Mouse (Mus musculus): ENCODE measurements around the gene Agap1. TPM values are rescaled to one million over a fixed set of nuclear protein-coding genes. Genes with fewer than 3 reads are reported as not detected.

The Agap1 gene
- total RNA-seq, 2 experiments from 2014 or later: 59.4 to 59.7 TPM

- DNase-seq: peak in 1 of 2 experiments; percentile 11
Measured at GRCm38 (mm10) chr1:89902236-89902635, 447.6 kb downstream of the Agap1 start.

GRCm38 (mm10) chr1:89902641-89903040, 448.0 kb downstream of the Agap1 start:
- DNase-seq: no peak

- DNase-seq: no peak
Measured at GRCm38 (mm10) chr1:89909796-89910195, 455.2 kb downstream of the Agap1 start.

GRCm38 (mm10) chr1:89912392-89912791, 457.8 kb downstream of the Agap1 start:
- no peak for DNase-seq

- no peak for DNase-seq
Measured at GRCm38 (mm10) chr1:89913611-89914010, 459.0 kb downstream of the Agap1 start.

- DNase-seq: no peak
Measured at GRCm38 (mm10) chr1:89918111-89918510, 463.5 kb downstream of the Agap1 start.

GRCm38 (mm10) chr1:89919206-89919605, 464.6 kb downstream of the Agap1 start:
- DNase-seq: no peak

GRCm38 (mm10) chr1:89921806-89922205, 467.2 kb downstream of the Agap1 start:
- no peak for DNase-seq

- DNase-seq: no peak
Measured at GRCm38 (mm10) chr1:89922282-89922681, 467.7 kb downstream of the Agap1 start.

GRCm38 (mm10) chr1:89922883-89923641, 468.5 kb downstream of the Agap1 start:
- no peak for DNase-seq

- DNase-seq: no peak
Measured at GRCm38 (mm10) chr1:89923642-89924020, 469.0 kb downstream of the Agap1 start.

GRCm38 (mm10) chr1:89925501-89926190, 471.0 kb downstream of the Agap1 start:
- no peak for DNase-seq

GRCm38 (mm10) chr1:89926583-89927060, 472.0 kb downstream of the Agap1 start:
- no peak for DNase-seq

GRCm38 (mm10) chr1:89927061-89927661, 472.6 kb downstream of the Agap1 start:
- no peak for DNase-seq

GRCm38 (mm10) chr1:89928676-89929075, 474.1 kb downstream of the Agap1 start:
- DNase-seq: no peak

GRCm38 (mm10) chr1:89929181-89929580, 474.6 kb downstream of the Agap1 start:
- no peak for DNase-seq

- peak in 1 of 2 experiments; percentile 28 for DNase-seq
Measured at GRCm38 (mm10) chr1:89929721-89930505, 475.3 kb downstream of the Agap1 start.

- no peak for DNase-seq
Measured at GRCm38 (mm10) chr1:89930551-89930950, 475.9 kb downstream of the Agap1 start.

GRCm38 (mm10) chr1:89931120-89931519, 476.5 kb downstream of the Agap1 start, which contains the start of gene Gbx2:
Gene Gbx2, minus strand, starts transcription at chr1:89931179.
- DNase-seq: peak in 1 of 2 experiments; percentile 34

GRCm38 (mm10) chr1:89932021-89932423, 477.4 kb downstream of the Agap1 start:
- DNase-seq: peak in 1 of 2 experiments; percentile 23

GRCm38 (mm10) chr1:89932616-89933015, 478.0 kb downstream of the Agap1 start:
- DNase-seq: no peak

GRCm38 (mm10) chr1:89933028-89933427, 478.4 kb downstream of the Agap1 start:
- DNase-seq: no peak

Data from heart, adult 18-20 months (tissue).